Mouse (Mus musculus) heart, postnatal 14 days (tissue): ENCODE results near the gene 6720489N17Rik. TPM values are rescaled to one million over a fixed set of nuclear protein-coding genes. Genes with fewer than 3 reads are reported as not detected.
"Not testable (repeated sequence)": the region's sequence is repeated elsewhere in the genome, so short reads cannot be mapped to it uniquely, and the experiment has no call there.

Experiments
- DNase-seq, 2 experiments: peaks; one replicate each; pipeline ENCODE4 v3.0.0; 2021 to 2022
- intact Hi-C: fragments of 180-260 bp; cut with DNase I; formaldehyde crosslinking; loops from one replicate; pipeline ENCODE4 v1.15.1; 2025
- long read RNA-seq, 2 experiments: library from polyadenylated mRNA; stranded (forward); transcript quantifications; one replicate each; pipeline ENCODE4 v2.0.0; 2021
- microRNA-seq, 2 experiments: library from miRNA; unstranded; fragments of <30 nt; microRNA quantifications; one replicate each; pipeline ENCODE4 v1.2.0; 2021 to 2022
- total RNA-seq, 2 experiments: library from RNA; stranded (reverse); gene quantifications; 2 replicates each; pipeline ENCODE4 v1.2.3; 2021

6720489N17Rik gene
- 1 to 10 TPM; 1.0 to 1.2 TPM for total RNA-seq
- long read RNA-seq, experiment 1, partial matches to known transcripts = 0 of 1 reads
- long read RNA-seq, experiment 1, other reads (novel, unspliced or antisense) = 1 of 1 reads
- long read RNA-seq, experiment 2, partial matches to known transcripts = 0 of 4 reads
- long read RNA-seq, experiment 2, other reads (novel, unspliced or antisense) = 0 of 4 reads

- peak; percentile 71 to 79 for DNase-seq
- intact Hi-C loops = loop anchor here (2.0 to 10.0 kb wide), 2 partner anchors 141 to 233 kb away; partner anchors contain the start of gene Platr25
These were observed at the start of gene 6720489N17Rik for GRCm38 (mm10) chr13:62623577-62624276. 6720489N17Rik (minus strand) TSS chr13:62624182.

- DNase-seq = no peak
- intact Hi-C loops = no loop called here
These were observed 29.4 kb upstream of the 6720489N17Rik start for GRCm38 (mm10) chr13:62653369-62653743.

- intact Hi-C loops = not testable (repeated sequence)
- DNase-seq = peak; percentile 58 to 73
These were observed 28.8 kb upstream of the 6720489N17Rik start for GRCm38 (mm10) chr13:62652681-62653368.

- intact Hi-C loops = loop anchor here (10.0 kb wide), 1 partner anchor 138 kb away; the partner anchor contains the start of gene Platr25
- DNase-seq = peak; percentile 9 to 46
These were observed 3.1 kb upstream of the 6720489N17Rik start for GRCm38 (mm10) chr13:62627071-62627470.

GRCm38 (mm10) chr13:62624277-62624665 is 289 bp upstream of the 6720489N17Rik start:
- DNase-seq = not testable (repeated sequence)
- intact Hi-C loops = loop anchor here (2.0 to 10.0 kb wide), 2 partner anchors 141 to 233 kb away; partner anchors contain the start of gene Platr25

- intact Hi-C loops = not testable (repeated sequence)
These were observed 6.5 kb downstream of the 6720489N17Rik start for GRCm38 (mm10) chr13:62617449-62617848.

GRCm38 (mm10) chr13:62571099-62571498 is 52.9 kb downstream of the 6720489N17Rik start, which contains the start of gene Zfp934:
Zfp934 (minus strand) TSS chr13:62571199.
- intact Hi-C loops, DNase-seq: not testable (repeated sequence)

More at GRCm38 (mm10) chr13:62617449-62617848, 6.5 kb downstream of the 6720489N17Rik start:
- not testable (repeated sequence) for DNase-seq

DNA sequence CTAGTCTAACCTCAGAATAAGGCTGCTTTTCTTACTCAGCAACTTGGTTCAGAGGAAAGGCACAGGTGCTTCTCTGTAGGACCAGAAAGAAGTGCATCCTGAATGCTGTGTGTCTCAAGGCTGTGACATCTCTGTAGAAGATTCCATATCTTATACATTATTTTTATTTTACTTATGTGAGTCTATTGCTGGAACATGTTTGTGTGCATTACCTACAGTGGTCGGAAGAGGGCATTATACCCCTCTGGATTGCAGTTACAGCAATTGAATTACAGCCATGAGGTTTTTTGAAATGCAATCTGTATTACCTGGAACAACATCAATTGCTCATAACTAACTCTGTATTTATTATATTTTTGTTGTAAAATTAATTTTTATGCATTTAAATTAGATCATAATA is 62.3 kb downstream of the 6720489N17Rik start:
- DNase-seq = peak; percentile 1 to 23
- intact Hi-C loops = loop anchor here (10.0 kb wide), 1 partner anchor 293 kb away; the partner anchor contains the start of gene Fbp2

GRCm38 (mm10) chr13:62558189-62559110 is 65.5 kb downstream of the 6720489N17Rik start, which contains the start of gene Zfp935:
Zfp935 (minus strand) TSS chr13:62558511.
- intact Hi-C loops = not testable (repeated sequence)
- DNase-seq = peak; percentile 68 to 75

Small RNA genes lying within 50 kb of the gene (microRNA-seq; reads per million reads assigned to microRNA genes)
- gene Gm24020 = 0 reads per million in 2 experiments

Other genes starting within 250 kb of the 6720489N17Rik start
- gene Gm3604, start 241.0 kb downstream of the 6720489N17Rik start, total RNA-seq = under 1 TPM; 0.54 to 0.84 TPM
- gene Gm49359, start 157.3 kb downstream of the 6720489N17Rik start, total RNA-seq = 1 to 10 TPM; 7.7 TPM
- gene Zfp935, start 65.7 kb downstream of the 6720489N17Rik start, total RNA-seq = not detected
- 1 to 10 TPM; 3.5 TPM for gene Zfp934, start 53.0 kb downstream of the 6720489N17Rik start, total RNA-seq
- 1 to 10 TPM; 3.0 to 4.0 TPM for gene Platr25, start 136.5 kb upstream of the 6720489N17Rik start, total RNA-seq
- 1 to 10 TPM; 1.1 to 2.1 TPM for gene Gm5141, start 161.6 kb upstream of the 6720489N17Rik start, total RNA-seq
- 10 to 100 TPM; 38.1 to 40.7 TPM for gene Fbp2, start 234.2 kb upstream of the 6720489N17Rik start, total RNA-seq